Mouse (Mus musculus) midbrain, postnatal 0 days (tissue): ENCODE measurements around the gene Camta1. TPM values are rescaled to one million over a fixed set of nuclear protein-coding genes. Genes with fewer than 3 reads are reported as not detected.

Source experiments
- ATAC-seq: fragments of 200-750 bp; cut with Nextera tagmentation; 2 replicates; pipeline ENCODE4 v1.8.0; 2017; ENCODE audit warnings: moderate number of reproducible peaks, mild to moderate bottlenecking, moderate TSS enrichment, moderate library complexity; ENCODE audit not compliant: low FRiP score
- DNase-seq: peaks from one replicate; pipeline ENCODE4 v3.0.0-alpha.2; 2015; ENCODE audit warnings: low spot score
- H3K27ac ChIP-seq: fragments of 300-500 bp; sonication (generic); 2 replicates; pipeline ENCODE4 v1.5.1; 2014; ENCODE audit warnings: low read depth, mild to moderate bottlenecking, low read length, mixed read lengths
- H3K27me3 ChIP-seq: fragments of 300-500 bp; sonication (generic); 2 replicates; pipeline ENCODE4 v1.6.1; 2014; ENCODE audit warnings: low read length, control low read depth, mixed read lengths; ENCODE audit not compliant: insufficient read depth
- H3K36me3 ChIP-seq: fragments of 300-500 bp; sonication (generic); 2 replicates; pipeline ENCODE4 v1.6.1; 2014; ENCODE audit warnings: low read length, control low read depth, mixed read lengths; ENCODE audit not compliant: insufficient read depth
- H3K4me1 ChIP-seq: fragments of 300-500 bp; sonication (generic); 2 replicates; pipeline ENCODE4 v1.6.1; 2014; ENCODE audit warnings: mild to moderate bottlenecking, control low read depth, antibody characterized with exemption, low read length, mixed read lengths; ENCODE audit not compliant: insufficient read depth
- H3K4me2 ChIP-seq: fragments of 300-500 bp; sonication (generic); 2 replicates; pipeline ENCODE4 v1.6.1; 2014; ENCODE audit warnings: low read depth, mild to moderate bottlenecking, low read length, mixed read lengths; ENCODE audit not compliant: poor library complexity, severe bottlenecking
- H3K4me3 ChIP-seq: fragments of 300-500 bp; sonication (generic); 2 replicates; pipeline ENCODE4 v1.5.1; 2014; ENCODE audit warnings: low read depth, mild to moderate bottlenecking, low read length, moderate library complexity
- H3K9ac ChIP-seq: fragments of 300-500 bp; sonication (generic); replicated peaks from 2 replicates; pipeline ENCODE4 v1.6.1; 2014; ENCODE audit warnings: mild to moderate bottlenecking, low read length, moderate library complexity, mixed read lengths; ENCODE audit not compliant: poor library complexity, severe bottlenecking
- H3K9me3 ChIP-seq: fragments of 300-500 bp; sonication (generic); 2 replicates; pipeline ENCODE4 v1.6.1; 2016; ENCODE audit warnings: low read length, control low read depth
- CTCF ChIP-seq: IDR thresholded peaks from 2 replicates; pipeline ENCODE4 v1.5.1; 2016; ENCODE audit warnings: antibody characterized with exemption, mild to moderate bottlenecking
- WGBS: fragments of 180-500 bp; shearing (Covaris S2); extraction: QIAGEN DNeasy Blood & Tissue Kit; methylation state at CpG from one replicate; pipeline ENCODE4 v1.1.7; 2014; 5-methylcytosine and 5-hydroxymethylcytosine counted together
- polyA plus RNA-seq: library from polyadenylated mRNA; unstranded; fragments of >200 nt; fragmentation: Nextera tagmentation; extraction: Ambion mirVana; gene quantifications from 2 replicates; pipeline ENCODE4 v1.2.1, GENCODE M21; 2015
- total RNA-seq: library from RNA; depleted of rRNA; stranded (reverse); fragments of >200 nt; gene quantifications from 2 replicates; pipeline ENCODE4 v1.2.3, GENCODE M21; 2014

Camta1 gene
- total and polyA plus RNA-seq, 2 experiments from 2014 or later, result 140 to 153 TPM

DNA sequence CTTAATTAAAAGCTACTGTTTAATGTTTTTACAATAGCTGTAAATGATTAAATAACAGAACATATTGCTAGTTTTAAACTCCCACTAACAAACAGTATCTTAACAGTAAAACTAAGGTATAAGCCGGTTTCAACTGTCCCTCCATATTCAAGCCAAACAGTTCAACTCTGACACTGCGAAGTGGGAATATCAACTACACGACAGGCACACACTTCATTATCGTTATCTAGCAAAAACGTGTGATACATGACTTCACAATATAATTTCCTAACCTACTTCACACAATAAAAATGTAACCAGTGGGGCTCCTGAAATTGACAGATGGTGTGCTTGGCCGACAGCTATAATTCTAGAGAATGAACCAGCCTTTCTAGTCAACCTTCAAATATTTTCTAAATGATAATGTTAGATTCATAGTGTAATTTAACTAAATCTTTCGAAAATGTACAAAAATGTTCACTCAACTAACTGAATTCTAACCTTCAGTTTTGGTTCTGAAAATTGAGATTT, 27.7 kb downstream of the Camta1 start:
- 88% methylated on average over 7 of the region's 7 CpGs for WGBS
- no peak overlapping the region for H3K4me2 ChIP-seq
- H3K36me3 ChIP-seq, result no peaks in the 10 kb centered on the region
- no peaks in the 10 kb centered on the region for H3K27me3 ChIP-seq
- ATAC-seq (no peak), DNase-seq (no peak)
- no peak overlapping the region for H3K9ac ChIP-seq
- H3K27ac ChIP-seq, result no peak overlapping the region
- H3K4me3 ChIP-seq, result no peak overlapping the region
- no peaks in the 10 kb centered on the region for H3K9me3 ChIP-seq
- no peaks in the 10 kb centered on the region for H3K4me1 ChIP-seq
- no peak for TF ChIP-seq CTCF

DNA sequence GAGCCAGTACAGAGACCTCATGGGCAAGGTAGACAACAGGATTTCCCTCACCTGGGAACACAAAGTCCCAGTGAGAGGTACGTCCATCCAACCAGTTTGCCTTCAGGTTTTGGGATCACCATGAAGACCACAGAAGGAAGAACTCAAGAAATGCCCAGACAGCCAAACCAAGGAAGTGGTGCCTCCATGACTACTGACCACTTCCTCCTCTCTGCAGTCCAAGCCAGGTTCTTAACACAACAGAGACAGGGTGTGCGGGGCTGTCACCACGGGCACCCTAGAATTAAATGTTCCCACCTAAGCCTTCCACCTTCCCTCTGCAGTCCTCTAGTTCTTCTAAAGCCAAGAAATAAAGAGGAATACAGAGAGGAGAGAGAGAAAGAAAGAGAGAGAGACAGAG, 33.8 kb downstream of the Camta1 start:
- H3K4me1 ChIP-seq, result no peaks in the 10 kb centered on the region
- H3K36me3 ChIP-seq, result no peaks in the 10 kb centered on the region
- no peaks in the 10 kb centered on the region for H3K9me3 ChIP-seq
- no peak for TF ChIP-seq CTCF
- H3K4me3 ChIP-seq, result no peak overlapping the region
- no peak overlapping the region for H3K4me2 ChIP-seq
- H3K27ac ChIP-seq, result no peak overlapping the region
- no peak overlapping the region for H3K9ac ChIP-seq
- 98% methylated on average over 3 of the region's 3 CpGs for WGBS
- H3K27me3 ChIP-seq, result no peaks in the 10 kb centered on the region
- DNase-seq, result no peak
- no peak for ATAC-seq

DNA sequence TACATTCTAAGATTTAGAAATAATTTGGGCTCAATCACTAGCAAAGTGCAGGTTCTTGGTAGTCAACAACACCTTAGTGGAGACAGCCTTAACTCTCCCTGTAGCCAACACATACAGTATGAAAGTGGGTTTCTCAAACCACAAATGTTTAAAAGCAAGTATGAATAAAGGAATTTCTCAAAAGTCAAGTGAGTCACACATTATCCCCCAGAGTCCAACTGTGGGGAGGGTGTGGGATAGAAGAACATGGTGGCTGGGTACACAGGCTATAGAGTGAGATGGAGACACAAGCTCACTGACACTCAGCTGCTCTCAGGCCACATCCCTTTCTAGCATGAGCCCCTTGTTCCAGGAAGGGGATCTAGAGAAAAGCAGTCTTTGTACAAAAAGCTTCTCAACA, 34.3 kb downstream of the Camta1 start:
- ATAC-seq, result no peak
- DNase-seq, result no peak
- H3K36me3 ChIP-seq, result no peaks in the 10 kb centered on the region

DNA sequence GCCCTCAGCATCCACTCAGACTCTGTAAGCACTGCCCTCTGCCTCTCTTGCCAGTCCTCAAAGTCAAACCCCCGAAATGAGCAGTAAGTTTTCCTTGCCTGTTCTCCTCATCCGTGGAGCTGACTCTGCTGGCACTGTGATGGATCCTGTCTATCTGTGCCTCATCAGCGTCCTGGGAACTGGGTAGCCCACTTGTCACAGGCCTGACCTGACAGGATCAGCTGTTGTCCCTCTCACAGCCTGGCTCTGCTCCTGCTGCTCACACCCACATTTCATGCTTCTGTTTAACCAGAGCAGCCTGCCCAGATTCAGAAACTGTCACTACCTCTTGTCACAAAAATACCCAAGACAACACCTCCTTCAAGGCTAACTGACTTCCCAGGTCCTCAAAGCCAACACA, 37.7 kb downstream of the Camta1 start:
- DNase-seq, result no peak
- 76% methylated on average over 3 of the region's 3 CpGs for WGBS

More for the DNA sequence above, 34.3 kb downstream of the Camta1 start:
- TF ChIP-seq CTCF, result no peak
- no peak overlapping the region for H3K9ac ChIP-seq
- no peaks in the 10 kb centered on the region for H3K27me3 ChIP-seq
- no peak overlapping the region for H3K4me2 ChIP-seq
- no peaks in the 10 kb centered on the region for H3K9me3 ChIP-seq
- no peaks in the 10 kb centered on the region for H3K4me1 ChIP-seq
- no peak overlapping the region for H3K27ac ChIP-seq
- no peak overlapping the region for H3K4me3 ChIP-seq

DNA sequence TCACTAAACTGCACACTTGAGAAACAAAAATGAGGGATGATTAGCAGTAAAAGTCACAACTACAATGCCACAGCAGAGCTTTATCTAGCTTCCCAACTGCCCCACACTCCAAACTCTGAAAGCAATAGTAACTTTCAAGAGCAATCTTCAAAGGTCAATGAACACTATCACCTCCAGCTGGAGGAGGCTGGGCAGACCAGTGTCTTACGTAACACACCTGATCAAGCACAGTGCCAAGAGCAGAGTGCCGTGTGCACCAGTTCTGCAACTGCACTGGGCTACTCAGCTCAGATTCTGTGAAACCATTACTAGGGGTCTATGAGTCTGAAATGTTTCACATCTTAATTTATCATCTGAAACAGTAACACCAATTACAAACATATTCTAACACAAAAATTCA, 38.7 kb downstream of the Camta1 start:
- no peaks in the 10 kb centered on the region for H3K9me3 ChIP-seq
- H3K27me3 ChIP-seq, result no peaks in the 10 kb centered on the region
- no peaks in the 10 kb centered on the region for H3K4me1 ChIP-seq
- H3K4me3 ChIP-seq, result no peak overlapping the region
- no peak for DNase-seq
- H3K4me2 ChIP-seq, result no peak overlapping the region
- ATAC-seq, result no peak
- H3K36me3 ChIP-seq, result no peaks in the 10 kb centered on the region
- TF ChIP-seq CTCF, result no peak
- 90% methylated on average over 2 of the region's 2 CpGs for WGBS
- no peak overlapping the region for H3K9ac ChIP-seq
- H3K27ac ChIP-seq, result no peak overlapping the region

More for the DNA sequence above, 37.7 kb downstream of the Camta1 start:
- Histone ChIP-seq H3K27me3 (no peaks in the 10 kb centered on the region), H3K27ac (no peak overlapping the region), H3K4me3 (no peak overlapping the region), H3K9ac (no peak overlapping the region), H3K36me3 (no peaks in the 10 kb centered on the region), H3K4me2 (no peak overlapping the region), H3K4me1 (no peaks in the 10 kb centered on the region), H3K9me3 (no peaks in the 10 kb centered on the region)
- ATAC-seq, result no peak
- TF ChIP-seq CTCF, result no peak

DNA sequence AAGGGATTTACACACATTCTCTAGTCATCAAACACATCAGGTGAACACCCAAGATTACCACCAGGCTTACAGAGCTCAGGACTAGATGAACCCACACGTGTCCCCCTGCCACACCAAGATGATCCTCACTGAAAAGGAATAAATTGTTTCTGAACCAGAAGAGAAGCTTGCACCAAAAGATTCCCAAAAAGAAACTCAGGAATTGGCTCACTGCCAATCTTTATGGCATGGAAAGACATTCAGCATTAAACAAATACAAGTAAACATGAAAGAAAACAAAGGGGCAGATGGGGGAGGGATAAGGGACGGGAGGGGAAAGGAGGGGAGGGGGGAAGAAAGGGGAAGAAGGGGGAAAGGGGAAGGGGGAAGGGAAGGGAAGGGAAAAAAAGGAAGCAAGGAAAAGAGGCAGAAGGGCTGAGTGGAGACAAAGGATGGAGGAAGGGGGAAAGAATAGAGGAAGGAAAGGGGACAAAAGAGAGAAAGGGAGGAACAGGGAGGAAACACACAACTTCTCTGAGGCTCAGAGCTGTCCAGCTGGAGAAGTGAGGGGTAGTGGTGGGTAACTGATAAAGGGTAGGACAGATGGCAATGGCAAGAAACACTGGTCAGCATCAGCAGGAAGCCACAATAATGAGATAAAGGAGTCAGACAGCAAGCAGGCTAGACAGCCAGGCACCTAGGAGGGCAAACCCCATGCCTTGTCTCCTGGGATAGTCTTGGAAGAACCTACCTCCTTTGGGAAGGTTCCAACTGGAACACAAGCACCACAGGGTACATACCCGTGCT, 43.5 kb downstream of the Camta1 start:
- Histone ChIP-seq H3K27me3 (no peaks in the 10 kb centered on the region), H3K36me3 (no peaks in the 10 kb centered on the region), H3K4me1 (no peaks in the 10 kb centered on the region), H3K4me2 (no peak overlapping the region), H3K9me3 (no peaks in the 10 kb centered on the region), H3K27ac (no peak overlapping the region), H3K4me3 (no peak overlapping the region), H3K9ac (no peak overlapping the region)
- 28% methylated on average over 3 of the region's 3 CpGs for WGBS
- DNase-seq (no peak), ATAC-seq (no peak)
- no peak for TF ChIP-seq CTCF
